Mouse (Mus musculus): Measurements from ENCODE around the gene Emx1.

Gene Emx1

GRCm38 (mm10) chr6:85189361-85189760 is 2.1 kb downstream of the Emx1 start:
- no peak for DNase-seq (ENCODE audit: low read depth)

GRCm38 (mm10) chr6:85189911-85190591 is 2.8 kb downstream of the Emx1 start:
- DNase-seq (ENCODE audit: low read depth), result no peak

GRCm38 (mm10) chr6:85190671-85191070 is 3.4 kb downstream of the Emx1 start:
- DNase-seq (ENCODE audit: low read depth), result no peak

GRCm38 (mm10) chr6:85191751-85192440 is 4.7 kb downstream of the Emx1 start:
- DNase-seq (ENCODE audit: low read depth), result no peak

GRCm38 (mm10) chr6:85193381-85194318 is 6.4 kb downstream of the Emx1 start:
- DNase-seq (ENCODE audit: low read depth), result no peak

- no peak for DNase-seq (ENCODE audit: low read depth)
Measured at GRCm38 (mm10) chr6:85197951-85198350, 10.7 kb downstream of the Emx1 start.

GRCm38 (mm10) chr6:85206182-85206938 is 19.1 kb downstream of the Emx1 start:
- DNase-seq (ENCODE audit: low read depth), result no peak

GRCm38 (mm10) chr6:85206939-85207285 is 19.7 kb downstream of the Emx1 start:
- no peak for DNase-seq (ENCODE audit: low read depth)

- no peak for DNase-seq (ENCODE audit: low read depth)
Measured at GRCm38 (mm10) chr6:85207345-85207744, 20.1 kb downstream of the Emx1 start.

- DNase-seq (ENCODE audit: low read depth), result peak; percentile 41
Measured at GRCm38 (mm10) chr6:85209226-85209967, 22.2 kb downstream of the Emx1 start.

- no peak for DNase-seq (ENCODE audit: low read depth)
Measured at GRCm38 (mm10) chr6:85210686-85211085, 23.4 kb downstream of the Emx1 start.

- no peak for DNase-seq (ENCODE audit: low read depth)
Measured at GRCm38 (mm10) chr6:85218251-85218650, 31.0 kb downstream of the Emx1 start.

- DNase-seq (ENCODE audit: low read depth), result peak; percentile 83
Measured at GRCm38 (mm10) chr6:85218684-85219445, 31.6 kb downstream of the Emx1 start.

- no peak for DNase-seq (ENCODE audit: low read depth)
Measured at GRCm38 (mm10) chr6:85219706-85220105, 32.5 kb downstream of the Emx1 start.

GRCm38 (mm10) chr6:85220917-85221316 is 33.7 kb downstream of the Emx1 start:
- no peak for DNase-seq (ENCODE audit: low read depth)

GRCm38 (mm10) chr6:85222551-85222950 is 35.3 kb downstream of the Emx1 start:
- no peak for DNase-seq (ENCODE audit: low read depth)

GRCm38 (mm10) chr6:85223498-85224150 is 36.4 kb downstream of the Emx1 start:
- no peak for DNase-seq (ENCODE audit: low read depth)

- DNase-seq (ENCODE audit: low read depth), result peak; percentile 74
Measured at GRCm38 (mm10) chr6:85224442-85224891, 37.2 kb downstream of the Emx1 start.

- DNase-seq (ENCODE audit: low read depth), result no peak
Measured at GRCm38 (mm10) chr6:85226570-85226969, 39.3 kb downstream of the Emx1 start.

- no peak for DNase-seq (ENCODE audit: low read depth)
Measured at GRCm38 (mm10) chr6:85227520-85227919, 40.3 kb downstream of the Emx1 start.
